Mouse (Mus musculus) liver, embryonic 14.5 days (tissue): ENCODE data around the gene Klhl23.
A peak's percentile ranks its signal among the peaks of the same experiment; 100 is the strongest.

Source experiments
- CTCF ChIP-seq: IDR thresholded peaks from 2 replicates; pipeline ENCODE4 v1.5.1; 2016; ENCODE audit warnings: antibody characterized with exemption, low read depth, control low read depth
- EP300 ChIP-seq: IDR thresholded peaks from 2 replicates; pipeline ENCODE4 v1.6.1; 2016; ENCODE audit warnings: antibody characterized with exemption, low read depth

DNA sequence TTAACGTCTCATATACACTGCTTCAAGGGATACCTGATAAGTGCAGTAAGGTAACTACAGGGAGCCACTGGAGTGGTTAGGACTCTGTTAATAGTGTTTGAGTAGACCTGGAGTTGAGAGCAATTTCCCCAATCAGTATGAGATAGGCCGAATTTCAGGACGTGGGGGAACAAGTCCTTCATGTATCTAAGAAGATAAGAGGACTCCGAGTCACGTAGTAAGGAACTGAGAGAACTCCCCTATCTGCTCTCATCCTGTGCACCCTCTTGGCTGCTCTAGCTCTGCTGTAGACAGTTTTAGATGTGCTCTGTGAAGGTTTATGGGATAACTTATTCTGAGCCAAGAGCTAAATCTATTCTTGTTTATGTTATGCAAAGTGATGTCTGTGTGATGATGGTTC is 5.2 kb upstream of the Klhl23 start:
- TF ChIP-seq CTCF: no peak
- TF ChIP-seq EP300: peak; percentile 80
